Mouse (Mus musculus) left cerebral cortex, postnatal 14 days (tissue): ENCODE results near the gene Cryzl1. TPM values are rescaled to one million over a fixed set of nuclear protein-coding genes. Genes with fewer than 3 reads are reported as not detected.
A peak's percentile ranks its signal among the peaks of the same experiment; 100 is the strongest.

Experiments
- DNase-seq, 2 experiments: peaks; one replicate each; pipeline ENCODE4 v3.0.0; 2021 to 2022; ENCODE audit warnings: low spot score in 2 of 2, mixed read lengths in 1 of 2
- intact Hi-C: fragments of 180-260 bp; cut with DNase I; formaldehyde crosslinking; loops from one replicate; pipeline ENCODE4 v1.15.1; 2025
- total RNA-seq, 2 experiments: library from RNA; stranded (reverse); gene quantifications; 2 replicates each; pipeline ENCODE4 v1.2.3; 2021

The Cryzl1 gene
- total RNA-seq, 2 experiments from 2014 or later = 98.5 to 99.7 TPM

GRCm38 (mm10) chr16:91698995-91699394 lies 29.8 kb downstream of the Cryzl1 start:
- DNase-seq = no peak
- intact Hi-C loops = no loop called here

GRCm38 (mm10) chr16:91695108-91695755 lies 33.5 kb downstream of the Cryzl1 start:
- DNase-seq = no peak
- intact Hi-C loops = no loop called here

GRCm38 (mm10) chr16:91694455-91695084 lies 34.2 kb downstream of the Cryzl1 start:
- DNase-seq = peak; percentile 69 to 80
- intact Hi-C loops = loop anchor here (5.0 kb wide), 1 partner anchor 223 kb away; no protein-coding TSS in a partner anchor

GRCm38 (mm10) chr16:91689791-91690190 lies 39.0 kb downstream of the Cryzl1 start:
- intact Hi-C loops = loop anchor here (5.0 kb wide), 1 partner anchor 228 kb away; no protein-coding TSS in a partner anchor
- DNase-seq = no peak

- intact Hi-C loops = no loop called here
Observed at GRCm38 (mm10) chr16:91688619-91689334, 40.0 kb downstream of the Cryzl1 start, which contains the start of gene Donson. Gene Donson (minus strand): TSS chr16:91688770.

GRCm38 (mm10) chr16:91688023-91688618 lies 40.7 kb downstream of the Cryzl1 start:
- intact Hi-C loops = no loop called here

More at GRCm38 (mm10) chr16:91688619-91689334, 40.0 kb downstream of the Cryzl1 start, which contains the start of gene Donson:
- DNase-seq = peak; percentile 92 to 94

GRCm38 (mm10) chr16:91686369-91686768 lies 42.4 kb downstream of the Cryzl1 start:
- intact Hi-C loops = no loop called here
- DNase-seq = no peak

More at GRCm38 (mm10) chr16:91688023-91688618, 40.7 kb downstream of the Cryzl1 start:
- no peak for DNase-seq

- intact Hi-C loops = no loop called here
- no peak for DNase-seq
Observed at GRCm38 (mm10) chr16:91685526-91685925, 43.2 kb downstream of the Cryzl1 start.

- DNase-seq = no peak
- intact Hi-C loops = no loop called here
Observed at GRCm38 (mm10) chr16:91680656-91681055, 48.1 kb downstream of the Cryzl1 start.

GRCm38 (mm10) chr16:91678147-91678911 lies 50.4 kb downstream of the Cryzl1 start:
- DNase-seq = no peak
- intact Hi-C loops = no loop called here

GRCm38 (mm10) chr16:91674500-91674899 lies 54.3 kb downstream of the Cryzl1 start:
- no peak for DNase-seq
- intact Hi-C loops = no loop called here

- intact Hi-C loops = loop anchor here (10.0 kb wide), 1 partner anchor 629 kb away; no protein-coding TSS in a partner anchor
Observed at GRCm38 (mm10) chr16:91663795-91664194, 65.0 kb downstream of the Cryzl1 start.

GRCm38 (mm10) chr16:91662336-91662735 lies 66.4 kb downstream of the Cryzl1 start:
- intact Hi-C loops = loop anchor here (10.0 kb wide), 1 partner anchor 628 kb away; no protein-coding TSS in a partner anchor
- peak in 1 of 2 experiments; percentile 22 for DNase-seq

More at GRCm38 (mm10) chr16:91663795-91664194, 65.0 kb downstream of the Cryzl1 start:
- no peak for DNase-seq

- DNase-seq = no peak
- intact Hi-C loops = loop anchor here (10.0 kb wide), 1 partner anchor 627 kb away; no protein-coding TSS in a partner anchor
Observed at GRCm38 (mm10) chr16:91661397-91661796, 67.4 kb downstream of the Cryzl1 start.

GRCm38 (mm10) chr16:91659798-91660197 lies 69.0 kb downstream of the Cryzl1 start:
- intact Hi-C loops = loop anchor here (10.0 kb wide), 1 partner anchor 625 kb away; no protein-coding TSS in a partner anchor
- DNase-seq = no peak

GRCm38 (mm10) chr16:91658471-91658870 lies 70.3 kb downstream of the Cryzl1 start:
- no peak for DNase-seq
- intact Hi-C loops = no loop called here

GRCm38 (mm10) chr16:91657285-91657684 lies 71.5 kb downstream of the Cryzl1 start:
- intact Hi-C loops = no loop called here
- DNase-seq = no peak

- intact Hi-C loops = no loop called here
- DNase-seq = no peak
Observed at GRCm38 (mm10) chr16:91655285-91655684, 73.5 kb downstream of the Cryzl1 start.

GRCm38 (mm10) chr16:91652191-91652590 lies 76.6 kb downstream of the Cryzl1 start:
- intact Hi-C loops = no loop called here
- DNase-seq = no peak
